Comparison of ENCODE assay signal across 14 mouse cellular contexts in genomic region chr15:79755977-79756625, GRCm38 (mm10). TPM values are rescaled to one million over a fixed set of nuclear protein-coding genes. Genes with fewer than 3 reads are reported as not detected.
DNase-seq lines count a peak whose midpoint lies in the region; ATAC-seq lines count a peak whose summit lies in the region.
"Had no signal": no experiment of that assay in that cellular context is flagged by ENCODE, and none has a peak within 500 bp of the region (broad histone marks: within the 10 kb centered on the region; RNA-seq: fewer than 3 reads in every experiment).

No protein-coding gene starts in this region.

- no peak overlapping the region for H3K4me2 ChIP-seq in neural tube, embryonic 13.5 days
- H3K4me2 ChIP-seq: heart, embryonic 12.5 days had no signal

- peaks cover 5% of the 10 kb centered on the region; the same call in 1 of the 2 replicates for H3K4me1 ChIP-seq in neural tube, embryonic 13.5 days (replicated peaks)
- H3K4me1 ChIP-seq: heart, embryonic 12.5 days had no signal

- no peak overlapping the region for H3K27ac ChIP-seq in neural tube, embryonic 13.5 days (replicated peaks)

- peak; percentile 78 for DNase-seq in layer of hippocampus, adult 9-11 months
- no peak for DNase-seq in layer of hippocampus, adult 9-10 months (ENCODE audit: low spot score)
- no peak for DNase-seq in neural tube, embryonic 10.5 days (ENCODE audit: extremely low spot score, low spot score)
- peak; percentile 59 to 78 for DNase-seq in right cerebral cortex, adult 2 months (ENCODE audit: low spot score in 2 of 2)
- no peak for DNase-seq in adrenal gland, adult 2 months
- DNase-seq in kidney, postnatal 10 days = no peak
- DNase-seq: cerebellum, adult 11-12 months; thymus, postnatal 4 days had no signal

- ATAC-seq in neural tube, embryonic 13.5 days (ENCODE audit: low read depth) = no peak
- ATAC-seq in granulocyte monocyte progenitor cell, adult 5-6 weeks (replicated peaks; ENCODE audit: poor library complexity, severe bottlenecking) = 0 out of 2 replicates have a peak, but pooled peaks have one; percentile 7
- ATAC-seq: activated CD4-positive, CD25-positive, alpha-beta regulatory T cell, adult 4 months; intestine, embryonic 16.5 days had no signal

- H3K27me3 ChIP-seq in neural tube, embryonic 13.5 days = no peaks in the 10 kb centered on the region

- H3K36me3 ChIP-seq in neural tube, embryonic 13.5 days = no peaks in the 10 kb centered on the region
- H3K36me3 ChIP-seq: heart, embryonic 12.5 days had no signal

- 66% methylated on average over 8 of the region's 8 CpGs for WGBS in neural tube, embryonic 13.5 days

- peak overlapping the region; percentile 43; the same call in 1 of the 2 replicates for H3K9ac ChIP-seq in neural tube, embryonic 13.5 days
- H3K9ac ChIP-seq: heart, embryonic 12.5 days had no signal

- H3K4me3 ChIP-seq in neural tube, embryonic 13.5 days = no peak overlapping the region
- H3K4me3 ChIP-seq: heart, embryonic 12.5 days had no signal

- no peaks in the 10 kb centered on the region for H3K9me3 ChIP-seq in neural tube, embryonic 13.5 days
- H3K9me3 ChIP-seq: G1E; heart, embryonic 12.5 days had no signal

RNA-seq across cellular contexts. Expression of gene Sun2, which starts 13.8 kb away (rescaled TPM):
- polyA plus RNA-seq in neural tube, embryonic 13.5 days (2015; fragmentation: Nextera tagmentation; extraction: Ambion mirVana) = 6.9 and 11.1 TPM in 2 replicates
- total RNA-seq in granulocyte monocyte progenitor cell, adult 5-6 weeks (2014; fragmentation: Nextera tagmentation) = 120 and 133 TPM in 2 replicates
- total RNA-seq in granulocyte monocyte progenitor cell, adult 5-6 weeks (2017) = 227 and 268 TPM in 2 replicates
- 10 to 100 TPM; 46.9 to 77.9 TPM for total RNA-seq in adrenal gland, adult 2 months (2021)
- 86.8 and 92.5 TPM in 2 replicates for polyA plus RNA-seq in adrenal gland, adult 2 months (2012; rRNA removed)

RNA-seq across cellular contexts. Expression of gene Dnal4, which starts 21.5 kb away (rescaled TPM):
- polyA plus RNA-seq in neural tube, embryonic 13.5 days (2015; fragmentation: Nextera tagmentation; extraction: Ambion mirVana) = 69.7 and 72.1 TPM in 2 replicates
- 9.5 and 27.7 TPM in 2 replicates for total RNA-seq in granulocyte monocyte progenitor cell, adult 5-6 weeks (2014; fragmentation: Nextera tagmentation)
- total RNA-seq in granulocyte monocyte progenitor cell, adult 5-6 weeks (2017) = 11.6 and 13.5 TPM in 2 replicates
- total RNA-seq in adrenal gland, adult 2 months (2021) = 10 to 100 TPM; 13.9 to 24.8 TPM
- polyA plus RNA-seq in adrenal gland, adult 2 months (2012; rRNA removed) = 39.9 and 43.0 TPM in 2 replicates

RNA-seq across cellular contexts. Expression of gene Nptxr, which starts 48.5 kb away (rescaled TPM):
- 19.9 and 22.1 TPM in 2 replicates for polyA plus RNA-seq in neural tube, embryonic 13.5 days (2015; fragmentation: Nextera tagmentation; extraction: Ambion mirVana)
- 0.52 and 0.85 TPM in 2 replicates for total RNA-seq in granulocyte monocyte progenitor cell, adult 5-6 weeks (2014; fragmentation: Nextera tagmentation)
- 0.04 and 0.31 TPM in 2 replicates for total RNA-seq in granulocyte monocyte progenitor cell, adult 5-6 weeks (2017)
- total RNA-seq in adrenal gland, adult 2 months (2021) = 1 to 10 TPM; 4.4 to 7.9 TPM
- 5.5 and 6.3 TPM in 2 replicates for polyA plus RNA-seq in adrenal gland, adult 2 months (2012; rRNA removed)

Comparison
In these comparisons a context has a peak if more than half of its experiments do, and no peak if none do; other contexts are left out.
1. DNase-seq: peak in layer of hippocampus, adult 9-11 months (single experiment) and right cerebral cortex, adult 2 months (2 of 2); none in layer of hippocampus, adult 9-10 months (single experiment), neural tube, embryonic 10.5 days (single experiment), adrenal gland, adult 2 months (single experiment) and kidney, postnatal 10 days (single experiment).